Mouse (Mus musculus): ENCODE data around the gene Cd80. TPM values are rescaled to one million over a fixed set of nuclear protein-coding genes. Genes with fewer than 3 reads are reported as not detected.
"Not testable (repeated sequence)": the region's sequence is repeated elsewhere in the genome, so short reads cannot be mapped to it uniquely, and the experiment has no call there.

Cd80 gene
- polyA plus RNA-seq, 1 experiment from 2014 or later: 0.21 TPM

- 7% methylated on average over 34 of the region's 34 CpGs for WGBS
- no peaks in the 10 kb centered on the region for H3K36me3 ChIP-seq
- H3K4me1 ChIP-seq (replicated peaks): 0 out of 2 replicates have a peak, but pooled peaks cover 10% of the 10 kb centered on the region
- H3K27ac ChIP-seq: no peak overlapping the region
- ATAC-seq: peak; percentile 64
- H3K4me2 ChIP-seq (replicated peaks): peak overlapping the region; percentile 83
- H3K9me3 ChIP-seq: no peaks in the 10 kb centered on the region
- peak overlapping the region; percentile 40 for H3K4me3 ChIP-seq (replicated peaks)
- H3K27me3 ChIP-seq (replicated peaks): no peaks in the 10 kb centered on the region
- peak overlapping the region; percentile 50 for H3K9ac ChIP-seq
Measured at GRCm38 (mm10) chr16:38476312-38477240, 21.2 kb downstream of the Cd80 start.

- Histone ChIP-seq H3K4me1 (replicated peaks) (0 out of 2 replicates have a peak, but pooled peaks cover 10% of the 10 kb centered on the region), H3K9ac (peak overlapping the region; percentile 50), H3K4me2 (replicated peaks) (peak overlapping the region; percentile 83), H3K4me3 (replicated peaks) (peak overlapping the region; percentile 40)
- H3K27ac ChIP-seq; ATAC-seq; H3K27me3 ChIP-seq (replicated peaks); H3K36me3 ChIP-seq; H3K9me3 ChIP-seq: not testable (repeated sequence)
- WGBS: 44% methylated on average over 14 of the region's 14 CpGs
Measured at GRCm38 (mm10) chr16:38477241-38477608, 21.9 kb downstream of the Cd80 start.

- Histone ChIP-seq H3K27me3 (replicated peaks) (peaks cover under 1% of the 10 kb centered on the region; the same call in 1 of the 2 replicates), H3K4me1 (replicated peaks) (peaks cover 13% of the 10 kb centered on the region; the same call in 1 of the 2 replicates), H3K27ac (no peak overlapping the region), H3K9ac (no peak overlapping the region), H3K4me2 (replicated peaks) (no peak overlapping the region), H3K4me3 (replicated peaks) (no peak overlapping the region), H3K36me3 (no peaks in the 10 kb centered on the region), H3K9me3 (no peaks in the 10 kb centered on the region)
- WGBS: 97% methylated on average over 3 of the region's 3 CpGs
- ATAC-seq: no peak
Measured at GRCm38 (mm10) chr16:38478296-38478695, 22.9 kb downstream of the Cd80 start.

- Histone ChIP-seq H3K9me3 (no peaks in the 10 kb centered on the region), H3K27me3 (replicated peaks) (peaks cover 10% of the 10 kb centered on the region; the same call in 1 of the 2 replicates), H3K27ac (no peak overlapping the region), H3K4me2 (replicated peaks) (no peak overlapping the region), H3K36me3 (no peaks in the 10 kb centered on the region), H3K9ac (no peak overlapping the region), H3K4me1 (replicated peaks) (peaks cover 15% of the 10 kb centered on the region; the same call in 1 of the 2 replicates), H3K4me3 (replicated peaks) (no peak overlapping the region)
- 73% methylated on average over 4 of the region's 4 CpGs for WGBS
- ATAC-seq: no peak
Measured at GRCm38 (mm10) chr16:38481327-38481726, 26.0 kb downstream of the Cd80 start.

- Histone ChIP-seq H3K9ac (0 out of 2 replicates have a peak overlapping the region, but pooled peaks have one; percentile 13), H3K27me3 (replicated peaks) (peaks cover 10% of the 10 kb centered on the region; the same call in 1 of the 2 replicates)
Measured at GRCm38 (mm10) chr16:38482780-38483562, 27.6 kb downstream of the Cd80 start.

GRCm38 (mm10) chr16:38483582-38484309, 28.4 kb downstream of the Cd80 start:
- Histone ChIP-seq H3K27me3 (replicated peaks) (peaks cover 10% of the 10 kb centered on the region; the same call in 1 of the 2 replicates), H3K36me3 (no peaks in the 10 kb centered on the region), H3K27ac (no peak overlapping the region), H3K9ac (0 out of 2 replicates have a peak overlapping the region, but pooled peaks have one; percentile 13), H3K4me3 (replicated peaks) (peak overlapping the region; percentile 34), H3K9me3 (no peaks in the 10 kb centered on the region), H3K4me2 (replicated peaks) (peak overlapping the region; percentile 80), H3K4me1 (replicated peaks) (peaks cover 6% of the 10 kb centered on the region; the same call in 1 of the 2 replicates)
- 22% methylated on average over 42 of the region's 42 CpGs for whole genome bisulfite sequencing
- peak; percentile 72 for ATAC-seq

More at GRCm38 (mm10) chr16:38482780-38483562, 27.6 kb downstream of the Cd80 start:
- H3K9me3 ChIP-seq: no peaks in the 10 kb centered on the region
- peaks cover 6% of the 10 kb centered on the region; the same call in 1 of the 2 replicates for H3K4me1 ChIP-seq (replicated peaks)
- peak; percentile 52 for ATAC-seq
- no peak overlapping the region for H3K27ac ChIP-seq
- no peaks in the 10 kb centered on the region for H3K36me3 ChIP-seq
- H3K4me3 ChIP-seq (replicated peaks): peak overlapping the region; percentile 34
- peak overlapping the region; percentile 80 for H3K4me2 ChIP-seq (replicated peaks)
- WGBS: 17% methylated on average over 32 of the region's 32 CpGs

GRCm38 (mm10) chr16:38492551-38492950, 37.2 kb downstream of the Cd80 start:
- Histone ChIP-seq H3K4me1 (replicated peaks) (no peaks in the 10 kb centered on the region), H3K9ac (no peak overlapping the region), H3K36me3 (0 out of 2 replicates have a peak, but pooled peaks cover 5% of the 10 kb centered on the region), H3K4me2 (replicated peaks) (no peak overlapping the region), H3K4me3 (replicated peaks) (no peak overlapping the region), H3K9me3 (no peaks in the 10 kb centered on the region), H3K27me3 (replicated peaks) (no peaks in the 10 kb centered on the region), H3K27ac (no peak overlapping the region)
- 83% methylated on average over 3 of the region's 3 CpGs for WGBS
- ATAC-seq: no peak

GRCm38 (mm10) chr16:38493890-38494289, 38.5 kb downstream of the Cd80 start:
- no peak overlapping the region for H3K9ac ChIP-seq
- H3K4me1 ChIP-seq (replicated peaks): no peaks in the 10 kb centered on the region
- ATAC-seq: no peak
- no peak overlapping the region for H3K4me2 ChIP-seq (replicated peaks)
- H3K36me3 ChIP-seq: 0 out of 2 replicates have a peak, but pooled peaks cover 8% of the 10 kb centered on the region
- 80% methylated on average over 10 of the region's 10 CpGs for WGBS
- no peaks in the 10 kb centered on the region for H3K9me3 ChIP-seq
- H3K27ac ChIP-seq: no peak overlapping the region
- no peak overlapping the region for H3K4me3 ChIP-seq (replicated peaks)
- no peaks in the 10 kb centered on the region for H3K27me3 ChIP-seq (replicated peaks)

GRCm38 (mm10) chr16:38496604-38497140, 41.3 kb downstream of the Cd80 start:
- no peak overlapping the region for H3K9ac ChIP-seq
- H3K36me3 ChIP-seq: 0 out of 2 replicates have a peak, but pooled peaks cover 9% of the 10 kb centered on the region
- no peak overlapping the region for H3K27ac ChIP-seq
- no peak for ATAC-seq
- no peaks in the 10 kb centered on the region for H3K27me3 ChIP-seq (replicated peaks)
- no peaks in the 10 kb centered on the region for H3K9me3 ChIP-seq
- H3K4me3 ChIP-seq (replicated peaks): no peak overlapping the region
- no peaks in the 10 kb centered on the region for H3K4me1 ChIP-seq (replicated peaks)
- H3K4me2 ChIP-seq (replicated peaks): no peak overlapping the region
- 80% methylated on average over 7 of the region's 7 CpGs for WGBS

- H3K27ac ChIP-seq: no peak overlapping the region
- no peaks in the 10 kb centered on the region for H3K27me3 ChIP-seq (replicated peaks)
- peak; percentile 39; the same call in 1 of the 2 replicates for ATAC-seq
- 0 out of 2 replicates have a peak, but pooled peaks cover 4% of the 10 kb centered on the region for H3K4me1 ChIP-seq (replicated peaks)
- 0 out of 2 replicates have a peak, but pooled peaks cover 13% of the 10 kb centered on the region for H3K36me3 ChIP-seq
- H3K4me2 ChIP-seq (replicated peaks): no peak overlapping the region
- WGBS: 79% methylated on average over 10 of the region's 10 CpGs
- H3K4me3 ChIP-seq (replicated peaks): no peak overlapping the region
- no peaks in the 10 kb centered on the region for H3K9me3 ChIP-seq
- H3K9ac ChIP-seq: no peak overlapping the region
Measured at GRCm38 (mm10) chr16:38502469-38502868, 47.1 kb downstream of the Cd80 start.

- no peak overlapping the region for H3K27ac ChIP-seq
Measured at GRCm38 (mm10) chr16:38503528-38503927, 48.2 kb downstream of the Cd80 start.

More at GRCm38 (mm10) chr16:38503528-38503927, 48.2 kb downstream of the Cd80 start:
- 0 out of 2 replicates have a peak, but pooled peaks have one; percentile 2 for ATAC-seq
- Histone ChIP-seq H3K27me3 (replicated peaks) (no peaks in the 10 kb centered on the region), H3K4me2 (replicated peaks) (no peak overlapping the region), H3K9me3 (no peaks in the 10 kb centered on the region), H3K4me3 (replicated peaks) (no peak overlapping the region), H3K4me1 (replicated peaks) (0 out of 2 replicates have a peak, but pooled peaks cover 4% of the 10 kb centered on the region), H3K36me3 (peaks cover 9% of the 10 kb centered on the region; the same call in 1 of the 2 replicates), H3K9ac (no peak overlapping the region)
- WGBS: 84% methylated on average over 4 of the region's 4 CpGs
